Mouse (Mus musculus): Measurements from ENCODE around the gene Zeb2.

- TF ChIP-seq CTCF (conservative IDR thresholded peaks at IDR 0.05; ENCODE audit: low read length) (no peak), POU5F1 (IDR thresholded peaks at IDR 0.05; ENCODE audit: borderline replicate concordance, low read length) (no peak)
Observed at GRCm38 (mm10) chr2:45051321-45051720, 65.9 kb downstream of the Zeb2 start.

Measured in E14TG2a.4 (cell line).